Mouse (Mus musculus) frontal cortex, postnatal 25 days (tissue): ENCODE data around the gene Myo18a.

Source experiments
- DNase-seq, 2 experiments: peaks; one replicate each; pipeline ENCODE4 v3.0.0; 2022; ENCODE audit warnings: low spot score in 2 of 2

The Myo18a gene

GRCm38 (mm10) chr11:77771879-77772713 is 9.1 kb downstream of the Myo18a start:
- DNase-seq = no peak

DNA sequence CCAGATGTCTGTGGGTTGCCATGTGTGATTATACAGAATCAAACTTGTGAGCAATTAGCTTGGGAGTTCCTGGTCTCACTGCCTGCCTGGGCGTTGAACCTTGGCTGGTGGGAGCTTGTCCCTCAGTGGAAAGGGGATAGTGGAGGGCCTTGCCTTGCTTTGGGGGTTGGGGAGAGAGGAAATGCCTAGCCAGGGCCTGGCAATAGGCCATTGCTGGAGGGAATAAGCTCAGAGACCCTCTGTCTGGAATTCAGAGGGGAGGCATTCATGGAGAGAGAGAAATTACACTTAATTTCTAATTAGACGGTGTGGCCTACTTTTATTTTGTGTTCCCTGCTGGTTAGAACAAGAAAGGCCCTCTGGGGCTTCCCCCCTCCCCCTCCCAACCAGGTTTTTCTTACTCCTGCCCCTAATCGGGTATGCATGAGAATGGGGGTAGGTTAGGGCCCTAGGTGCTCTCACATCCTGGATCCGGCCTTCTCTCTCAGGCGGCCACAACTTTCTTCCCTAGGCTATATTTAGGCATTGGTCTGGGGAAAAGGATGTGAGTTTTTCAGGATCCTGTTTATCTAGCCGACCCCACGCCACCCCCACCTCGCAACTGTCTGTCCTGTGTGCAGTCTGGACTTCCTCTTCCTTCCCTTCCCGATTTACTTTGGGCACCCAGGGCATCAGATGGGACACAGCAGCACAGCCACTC is 12.8 kb downstream of the Myo18a start:
- DNase-seq = no peak

- no peak for DNase-seq
Observed at GRCm38 (mm10) chr11:77777436-77777835, 14.4 kb downstream of the Myo18a start.

GRCm38 (mm10) chr11:77777937-77778336 is 14.9 kb downstream of the Myo18a start:
- DNase-seq = no peak

DNA sequence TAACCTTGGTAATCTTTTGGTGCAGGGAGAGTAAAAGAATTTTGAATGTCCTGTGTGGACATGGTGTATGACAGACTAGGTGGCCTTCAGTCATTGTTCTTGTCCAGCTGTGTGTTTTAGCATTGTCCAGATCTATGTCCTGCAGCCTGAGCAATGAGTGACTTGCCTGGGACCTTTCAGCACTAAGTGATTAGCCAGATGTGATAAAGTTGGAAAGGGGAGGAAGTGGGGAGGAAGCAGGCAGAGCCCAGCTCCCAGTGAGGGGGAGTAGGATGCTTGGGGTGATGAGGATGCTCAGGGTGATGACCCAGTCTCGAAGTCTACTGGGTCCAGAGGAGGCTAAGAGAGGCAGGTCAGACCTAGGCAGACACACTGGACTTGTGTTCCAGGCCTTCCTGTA is 16.2 kb downstream of the Myo18a start:
- no peak for DNase-seq

- DNase-seq = no peak
Observed at GRCm38 (mm10) chr11:77781088-77781487, 18.0 kb downstream of the Myo18a start.

DNA sequence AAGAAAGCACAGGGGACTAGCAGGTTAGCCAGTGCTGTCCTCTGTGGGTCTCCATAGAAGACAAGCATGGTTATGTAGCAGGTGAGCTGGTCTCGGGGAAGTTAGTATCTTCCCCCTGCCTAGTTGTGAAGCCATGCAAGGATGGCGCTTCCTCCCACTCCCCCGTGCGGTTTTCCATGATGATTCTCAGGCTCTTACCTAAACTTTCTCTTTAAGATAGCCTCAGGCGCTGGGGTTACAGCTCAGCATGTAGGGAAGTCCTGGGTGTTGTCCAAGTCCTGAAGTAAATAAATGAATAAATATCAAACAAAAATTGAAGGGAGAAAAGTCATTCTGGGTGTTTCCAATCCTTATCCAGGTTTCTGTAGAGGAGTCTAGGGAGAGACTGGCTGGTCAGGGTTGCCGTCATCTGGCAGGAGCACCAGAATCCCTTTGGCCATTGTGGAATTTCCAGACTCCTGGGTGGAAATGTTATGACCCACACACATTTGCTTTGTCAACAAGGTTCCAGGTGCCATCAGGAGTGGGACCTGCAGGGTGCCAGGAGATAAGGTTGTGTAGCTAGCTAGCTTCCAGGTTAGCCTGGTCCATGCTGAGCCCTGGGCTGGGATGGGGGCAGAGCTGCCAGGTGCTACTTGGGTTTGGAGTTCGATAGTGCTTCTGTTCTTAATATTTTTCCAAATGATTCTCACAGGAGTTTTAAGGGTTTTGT is 19.2 kb downstream of the Myo18a start:
- no peak for DNase-seq

GRCm38 (mm10) chr11:77783211-77783746 is 20.2 kb downstream of the Myo18a start:
- no peak for DNase-seq

- DNase-seq = no peak
Observed at GRCm38 (mm10) chr11:77783747-77784646, 21.0 kb downstream of the Myo18a start.

- DNase-seq = no peak
Observed at GRCm38 (mm10) chr11:77784894-77785293, 21.8 kb downstream of the Myo18a start.

GRCm38 (mm10) chr11:77785396-77785767 is 22.3 kb downstream of the Myo18a start:
- DNase-seq = no peak

DNA sequence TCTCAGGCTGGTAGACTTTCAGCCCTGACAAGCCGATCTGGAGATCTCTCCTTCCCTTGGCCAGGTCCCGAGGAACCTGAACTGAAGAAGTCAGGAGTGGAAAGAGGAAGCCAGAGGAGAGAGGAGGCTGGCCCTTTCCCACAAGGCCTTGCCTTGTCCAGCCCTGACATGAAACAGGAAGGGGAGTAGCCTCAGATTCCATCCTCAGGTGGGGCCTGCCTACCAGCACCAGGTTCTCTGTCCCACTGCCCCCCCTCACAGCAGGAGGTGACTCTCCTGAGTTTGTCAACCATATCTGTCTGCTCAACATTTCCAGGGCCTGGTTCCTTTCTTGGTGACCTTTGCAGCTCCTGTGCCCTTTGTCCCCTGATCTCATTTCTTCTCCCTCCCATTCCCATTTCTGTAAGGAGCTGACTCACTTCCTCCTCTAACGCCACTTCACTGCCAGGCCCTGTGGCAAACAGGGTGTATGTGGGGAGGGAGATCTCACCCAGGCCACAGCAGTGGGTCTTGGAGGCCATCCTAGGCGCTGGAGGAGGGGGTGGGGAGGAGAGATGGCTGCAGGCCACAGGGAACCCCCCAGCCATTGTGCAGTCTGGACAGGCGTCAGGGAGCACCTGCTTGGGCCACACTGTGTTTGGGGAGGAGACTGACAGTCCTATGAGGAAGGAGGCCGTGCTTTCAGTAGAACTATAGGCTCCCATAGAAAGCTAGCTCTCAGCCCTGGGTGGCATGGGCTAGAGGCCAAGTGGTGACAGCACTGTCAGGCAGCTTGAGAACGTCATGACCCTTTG is 22.9 kb downstream of the Myo18a start:
- DNase-seq = peak in 1 of 2 experiments; percentile 39

- DNase-seq = no peak
Observed at GRCm38 (mm10) chr11:77787707-77788106, 24.7 kb downstream of the Myo18a start, which contains the start of gene Gm10277. TSS of gene Gm10277 (minus strand) at chr11:77787747.

DNA sequence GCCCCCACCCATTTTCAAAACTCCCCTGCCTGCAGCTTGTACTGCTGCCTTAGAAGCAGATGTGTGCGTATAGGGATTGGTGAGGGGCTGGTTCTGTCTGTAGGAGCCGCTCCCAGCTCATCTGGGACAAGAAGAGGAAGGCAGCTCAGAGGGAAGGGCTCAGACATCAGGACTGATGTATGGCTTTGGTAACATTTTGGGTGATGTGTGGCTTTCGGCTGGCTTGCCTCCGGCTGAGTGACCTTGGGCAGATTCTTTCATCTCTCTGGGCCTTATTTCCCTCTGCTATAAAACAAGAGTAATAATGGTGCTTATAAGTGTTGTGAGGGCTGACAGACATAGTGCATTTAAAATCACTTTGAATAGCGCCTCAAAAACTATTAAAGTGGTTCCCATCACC is 26.5 kb downstream of the Myo18a start:
- DNase-seq = no peak

GRCm38 (mm10) chr11:77790286-77790685 is 27.2 kb downstream of the Myo18a start:
- DNase-seq = no peak

- DNase-seq = no peak
Observed at GRCm38 (mm10) chr11:77791241-77791727, 28.2 kb downstream of the Myo18a start.

DNA sequence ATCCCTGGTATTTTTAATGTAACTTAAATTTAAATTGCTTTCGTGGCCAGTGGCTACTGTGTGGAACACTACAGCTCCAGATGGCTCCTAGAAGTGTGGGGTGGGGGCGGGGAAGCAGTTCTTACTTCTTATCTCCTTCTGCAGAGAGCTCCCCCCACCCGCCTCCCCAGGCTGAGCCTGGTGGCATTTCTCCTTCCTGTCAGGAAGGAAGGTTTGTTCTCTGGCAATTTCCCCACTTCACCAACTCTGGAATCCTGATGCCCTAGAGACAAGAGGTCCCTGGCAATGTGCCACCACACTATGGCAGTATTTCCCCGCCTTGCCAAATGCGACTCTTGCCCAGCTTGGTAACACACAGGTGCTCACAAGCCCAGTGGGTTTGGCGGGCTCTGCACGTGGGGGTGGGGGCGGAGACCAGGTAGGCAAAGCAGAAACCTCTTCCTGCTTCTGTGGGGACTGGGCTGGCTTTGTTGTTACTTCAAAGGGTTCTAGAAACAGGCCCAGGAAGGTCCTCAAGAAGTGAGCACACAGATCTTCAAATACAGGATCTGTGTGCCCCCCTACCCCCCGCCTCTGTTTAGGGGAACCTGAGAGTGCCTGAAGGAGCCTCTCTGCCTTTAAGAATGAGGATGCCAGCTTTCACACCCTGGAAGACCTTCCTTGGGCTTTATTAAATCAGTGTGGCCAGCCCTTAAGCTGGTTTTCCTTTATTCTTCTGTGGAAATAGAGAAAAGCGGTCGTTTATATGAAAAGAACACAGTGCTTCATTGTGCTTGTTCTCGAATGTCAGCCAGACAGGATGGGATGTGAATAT is 28.9 kb downstream of the Myo18a start:
- DNase-seq = no peak

DNA sequence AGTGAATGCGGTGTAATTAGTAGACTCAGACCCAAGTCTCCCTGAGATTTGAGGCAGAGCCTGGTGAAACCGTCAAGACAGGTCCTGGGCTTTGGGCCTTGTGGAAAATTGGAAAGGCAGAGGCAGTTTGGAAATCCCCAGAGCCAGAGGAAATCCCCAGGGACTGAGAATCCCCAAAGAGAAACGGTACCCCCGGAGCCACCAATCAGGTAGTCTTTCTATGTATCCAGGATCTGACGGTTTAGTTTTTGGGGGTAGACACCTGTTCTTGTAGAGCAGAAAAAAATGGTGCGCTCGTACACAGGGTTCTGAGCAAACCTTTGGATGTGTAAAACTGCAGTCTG is 29.5 kb downstream of the Myo18a start:
- DNase-seq = no peak

DNA sequence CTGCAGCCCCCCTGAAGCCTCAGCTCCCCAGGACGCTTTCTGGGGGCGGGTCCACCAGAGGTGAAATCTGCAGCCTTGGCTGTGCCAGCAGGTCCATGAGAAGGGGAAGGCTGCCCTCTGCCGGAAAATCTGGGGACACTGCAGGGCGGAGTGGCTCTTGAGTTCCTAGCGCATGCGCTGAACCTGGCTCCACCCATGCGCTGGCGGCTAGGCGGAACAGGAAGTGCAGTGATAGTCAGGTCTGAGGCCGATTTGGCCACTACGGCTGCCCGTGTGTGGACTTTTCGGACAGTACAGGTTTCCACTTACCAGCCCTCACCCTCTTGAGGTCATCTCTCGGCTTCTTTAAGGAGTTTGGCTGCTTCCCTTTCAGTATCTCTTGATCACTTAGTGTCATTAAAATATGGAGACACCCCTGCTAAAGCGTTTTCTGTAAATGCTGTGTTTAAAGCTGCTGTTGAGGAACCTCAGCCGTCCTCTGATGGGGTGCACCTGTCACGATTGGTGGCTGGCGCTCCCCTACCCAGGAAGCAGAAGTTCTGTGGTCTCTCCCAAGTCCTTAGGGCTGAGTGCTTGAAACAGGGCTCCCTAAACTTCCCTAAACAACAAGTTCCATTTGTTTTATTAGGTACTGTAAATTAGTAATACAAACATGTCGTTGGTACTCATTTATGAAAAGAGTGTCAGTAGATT is 30.3 kb downstream of the Myo18a start:
- peak; percentile 95 to 96 for DNase-seq
